Mouse (Mus musculus) lung, embryonic 15.5 days (tissue): ENCODE data around the gene Mical2. TPM values are rescaled to one million over a fixed set of nuclear protein-coding genes. Genes with fewer than 3 reads are reported as not detected.

ENCODE experiments used
- ATAC-seq: fragments of 200-750 bp; cut with Nextera tagmentation; 2 replicates; pipeline ENCODE4 v1.8.0; 2017; ENCODE audit warnings: moderate number of reproducible peaks, borderline replicate concordance; ENCODE audit not compliant: low FRiP score, low TSS enrichment; ENCODE audit errors: extremely low read depth
- H3K27ac ChIP-seq: fragments of 300-500 bp; sonication (generic); 2 replicates; pipeline ENCODE4 v1.5.1; 2015; ENCODE audit warnings: moderate library complexity, mild to moderate bottlenecking, inconsistent platforms
- H3K27me3 ChIP-seq: fragments of 300-500 bp; sonication (generic); 2 replicates; pipeline ENCODE4 v1.6.1; 2015; ENCODE audit warnings: inconsistent platforms
- H3K36me3 ChIP-seq: fragments of 300-500 bp; sonication (generic); 2 replicates; pipeline ENCODE4 v1.6.1; 2015; ENCODE audit warnings: inconsistent platforms
- H3K4me1 ChIP-seq: fragments of 300-500 bp; sonication (generic); 2 replicates; pipeline ENCODE4 v1.6.1; 2015; ENCODE audit warnings: inconsistent platforms
- H3K4me2 ChIP-seq: fragments of 300-500 bp; sonication (generic); 2 replicates; pipeline ENCODE4 v1.6.1; 2015; ENCODE audit warnings: inconsistent platforms, mild to moderate bottlenecking, moderate library complexity
- H3K4me3 ChIP-seq: fragments of 300-500 bp; sonication (generic); 2 replicates; pipeline ENCODE4 v1.5.1; 2015; ENCODE audit warnings: mild to moderate bottlenecking, inconsistent platforms
- H3K9ac ChIP-seq: fragments of 300-500 bp; sonication (generic); 2 replicates; pipeline ENCODE4 v1.6.1; 2015; ENCODE audit warnings: inconsistent platforms
- H3K9me3 ChIP-seq: fragments of 300-500 bp; sonication (generic); 2 replicates; pipeline ENCODE4 v1.6.1; 2016; ENCODE audit warnings: inconsistent platforms
- WGBS: fragments of 180-500 bp; shearing (Covaris S2); methylation state at CpG from one replicate; pipeline ENCODE4 v1.1.7; 2015; 5-methylcytosine and 5-hydroxymethylcytosine counted together
- polyA plus RNA-seq: library from polyadenylated mRNA; unstranded; fragments of >200 nt; fragmentation: Nextera tagmentation; extraction: Ambion mirVana; gene quantifications from 2 replicates; pipeline ENCODE4 v1.2.1, GENCODE M21; 2015

Gene Mical2
- polyA plus RNA-seq, 1 experiment from 2014 or later: 22.8 TPM

- Histone ChIP-seq H3K4me3 (no peak overlapping the region; the same call in 1 of the 2 replicates), H3K9ac (peak overlapping the region; percentile 97), H3K36me3 (no peaks in the 10 kb centered on the region), H3K4me2 (peak overlapping the region; percentile 86), H3K27ac (peak overlapping the region; percentile 98), H3K27me3 (no peaks in the 10 kb centered on the region), H3K4me1 (peaks cover 23% of the 10 kb centered on the region), H3K9me3 (no peaks in the 10 kb centered on the region)
- WGBS: 36% methylated on average over 5 of the region's 5 CpGs
- ATAC-seq: no peak
These were observed 201.2 kb downstream of the Mical2 start for GRCm38 (mm10) chr7:112426811-112427210.

- no peaks in the 10 kb centered on the region for H3K27me3 ChIP-seq
- H3K27ac ChIP-seq: peak within 1 kb of the TSS; percentile 98
- peak within 1 kb of the TSS; percentile 86 for H3K4me2 ChIP-seq
- H3K9ac ChIP-seq: peak within 1 kb of the TSS; percentile 97
- no peaks in the 10 kb centered on the region for H3K36me3 ChIP-seq
- under 1% methylated on average over 48 of the region's 49 CpGs for WGBS
- ATAC-seq: peak; percentile 85
- peaks cover 23% of the 10 kb centered on the region for H3K4me1 ChIP-seq
- H3K9me3 ChIP-seq: no peaks in the 10 kb centered on the region
- peak within 1 kb of the TSS; percentile 62 for H3K4me3 ChIP-seq
These were observed 201.9 kb downstream of the Mical2 start, which contains the start of gene Parva for GRCm38 (mm10) chr7:112427357-112428157. TSS of gene Parva (plus strand) at chr7:112427505.

GRCm38 (mm10) chr7:112428158-112428535, 202.5 kb downstream of the Mical2 start:
- ATAC-seq: peak; percentile 95
- Histone ChIP-seq H3K27ac (peak overlapping the region; percentile 98), H3K4me2 (peak overlapping the region; percentile 86), H3K27me3 (no peaks in the 10 kb centered on the region), H3K9ac (peak overlapping the region; percentile 97), H3K4me1 (peaks cover 23% of the 10 kb centered on the region), H3K9me3 (no peaks in the 10 kb centered on the region), H3K4me3 (peak overlapping the region; percentile 62), H3K36me3 (no peaks in the 10 kb centered on the region)
- WGBS: under 1% methylated on average over 22 of the region's 22 CpGs

GRCm38 (mm10) chr7:112439846-112440245, 214.2 kb downstream of the Mical2 start:
- no peak for ATAC-seq

GRCm38 (mm10) chr7:112444152-112444984, 218.7 kb downstream of the Mical2 start:
- peak; percentile 72 for ATAC-seq
- Histone ChIP-seq H3K4me3 (no peak overlapping the region), H3K27me3 (no peaks in the 10 kb centered on the region), H3K4me1 (peaks cover 43% of the 10 kb centered on the region), H3K36me3 (no peaks in the 10 kb centered on the region), H3K9me3 (no peaks in the 10 kb centered on the region), H3K9ac (no peak overlapping the region), H3K27ac (peak overlapping the region; percentile 67), H3K4me2 (peak overlapping the region; percentile 5; the same call in 1 of the 2 replicates)
- 26% methylated on average over 12 of the region's 12 CpGs for WGBS

More at GRCm38 (mm10) chr7:112439846-112440245, 214.2 kb downstream of the Mical2 start:
- H3K4me1 ChIP-seq: peaks cover 39% of the 10 kb centered on the region
- H3K9ac ChIP-seq: no peak overlapping the region
- no peak overlapping the region for H3K4me2 ChIP-seq
- H3K27me3 ChIP-seq: no peaks in the 10 kb centered on the region
- 27% methylated on average over 3 of the region's 3 CpGs for WGBS
- H3K9me3 ChIP-seq: no peaks in the 10 kb centered on the region; the same call in 1 of the 2 replicates
- H3K36me3 ChIP-seq: peaks cover 5% of the 10 kb centered on the region
- no peak overlapping the region for H3K27ac ChIP-seq
- no peak overlapping the region for H3K4me3 ChIP-seq

GRCm38 (mm10) chr7:112444985-112445367, 219.3 kb downstream of the Mical2 start:
- WGBS: 24% methylated on average over 9 of the region's 9 CpGs
- Histone ChIP-seq H3K4me1 (peaks cover 43% of the 10 kb centered on the region), H3K9ac (no peak overlapping the region), H3K36me3 (no peaks in the 10 kb centered on the region), H3K4me2 (peak overlapping the region; percentile 5; the same call in 1 of the 2 replicates), H3K4me3 (no peak overlapping the region), H3K9me3 (no peaks in the 10 kb centered on the region), H3K27me3 (no peaks in the 10 kb centered on the region), H3K27ac (peak overlapping the region; percentile 43; the same call in 1 of the 2 replicates)
- ATAC-seq: no peak

- H3K9ac ChIP-seq: no peak overlapping the region
- WGBS: 84% methylated on average over 4 of the region's 4 CpGs
- peaks cover 38% of the 10 kb centered on the region for H3K4me1 ChIP-seq
These were observed 220.8 kb downstream of the Mical2 start for GRCm38 (mm10) chr7:112446498-112446897.

GRCm38 (mm10) chr7:112449954-112450700, 224.5 kb downstream of the Mical2 start:
- Histone ChIP-seq H3K27me3 (no peaks in the 10 kb centered on the region), H3K9ac (no peak overlapping the region), H3K27ac (no peak overlapping the region), H3K4me1 (peaks cover 29% of the 10 kb centered on the region), H3K36me3 (no peaks in the 10 kb centered on the region), H3K4me3 (no peak overlapping the region), H3K4me2 (no peak overlapping the region), H3K9me3 (no peaks in the 10 kb centered on the region)
- 84% methylated on average over 8 of the region's 8 CpGs for WGBS
- no peak for ATAC-seq

More at GRCm38 (mm10) chr7:112446498-112446897, 220.8 kb downstream of the Mical2 start:
- Histone ChIP-seq H3K4me2 (no peak overlapping the region), H3K9me3 (no peaks in the 10 kb centered on the region), H3K4me3 (no peak overlapping the region), H3K36me3 (no peaks in the 10 kb centered on the region), H3K27me3 (no peaks in the 10 kb centered on the region), H3K27ac (no peak overlapping the region)
- ATAC-seq: no peak

- Histone ChIP-seq H3K9ac (no peak overlapping the region), H3K27me3 (no peaks in the 10 kb centered on the region), H3K4me2 (no peak overlapping the region), H3K27ac (peak overlapping the region; percentile 87), H3K4me1 (peaks cover 48% of the 10 kb centered on the region), H3K4me3 (no peak overlapping the region), H3K9me3 (no peaks in the 10 kb centered on the region), H3K36me3 (no peaks in the 10 kb centered on the region)
- ATAC-seq: no peak
- WGBS: 37% methylated on average over 5 of the region's 5 CpGs
These were observed 226.8 kb downstream of the Mical2 start for GRCm38 (mm10) chr7:112452471-112452870.

- H3K4me1 ChIP-seq: peaks cover 54% of the 10 kb centered on the region
- 21% methylated on average over 3 of the region's 3 CpGs for WGBS
These were observed 228.2 kb downstream of the Mical2 start for GRCm38 (mm10) chr7:112453805-112454214.

GRCm38 (mm10) chr7:112454380-112454779, 228.7 kb downstream of the Mical2 start:
- Histone ChIP-seq H3K4me1 (peaks cover 57% of the 10 kb centered on the region), H3K27ac (peak overlapping the region; percentile 87), H3K4me3 (no peak overlapping the region), H3K9me3 (no peaks in the 10 kb centered on the region), H3K36me3 (no peaks in the 10 kb centered on the region), H3K4me2 (no peak overlapping the region), H3K9ac (no peak overlapping the region), H3K27me3 (no peaks in the 10 kb centered on the region)
- 60% methylated on average over 6 of the region's 6 CpGs for WGBS
- no peak for ATAC-seq

More at GRCm38 (mm10) chr7:112453805-112454214, 228.2 kb downstream of the Mical2 start:
- peak; percentile 79 for ATAC-seq
- Histone ChIP-seq H3K36me3 (no peaks in the 10 kb centered on the region), H3K4me3 (no peak overlapping the region), H3K27me3 (no peaks in the 10 kb centered on the region), H3K4me2 (no peak overlapping the region), H3K9me3 (no peaks in the 10 kb centered on the region), H3K27ac (peak overlapping the region; percentile 87), H3K9ac (0 out of 2 replicates have a peak overlapping the region, but pooled peaks have one; percentile 6)
